Mouse (Mus musculus) neural tube, embryonic 14.5 days (tissue): ENCODE data around the gene Ganc. TPM values are rescaled to one million over a fixed set of nuclear protein-coding genes. Genes with fewer than 3 reads are reported as not detected.

Experiments used
- ATAC-seq: fragments of 200-750 bp; cut with Nextera tagmentation; 2 replicates; pipeline ENCODE4 v1.8.0; 2017; ENCODE audit warnings: low read depth, mild to moderate bottlenecking, moderate TSS enrichment, moderate library complexity
- H3K27ac ChIP-seq: fragments of 300-500 bp; sonication (generic); 2 replicates; pipeline ENCODE4 v1.5.1; 2014; ENCODE audit warnings: low read depth, mild to moderate bottlenecking, control low read depth, low read length, moderate library complexity, mixed read lengths
- H3K27me3 ChIP-seq: fragments of 300-500 bp; sonication (generic); 2 replicates; pipeline ENCODE4 v1.6.1; 2014; ENCODE audit warnings: low read length; ENCODE audit not compliant: control insufficient read depth, insufficient read depth
- H3K36me3 ChIP-seq: fragments of 300-500 bp; sonication (generic); 2 replicates; pipeline ENCODE4 v1.6.1; 2014; ENCODE audit warnings: low read length, mixed read lengths; ENCODE audit not compliant: control insufficient read depth, insufficient read depth
- H3K4me1 ChIP-seq: fragments of 300-500 bp; sonication (generic); 2 replicates; pipeline ENCODE4 v1.6.1; 2014; ENCODE audit warnings: low read length; ENCODE audit not compliant: control insufficient read depth, insufficient read depth
- H3K4me2 ChIP-seq: fragments of 300-500 bp; sonication (generic); 2 replicates; pipeline ENCODE4 v1.6.1; 2014; ENCODE audit warnings: mild to moderate bottlenecking, low read depth, low read length, control low read depth
- H3K4me3 ChIP-seq: fragments of 300-500 bp; sonication (generic); 2 replicates; pipeline ENCODE4 v1.5.1; 2014; ENCODE audit warnings: low read depth, low read length, control low read depth, mixed read lengths
- H3K9ac ChIP-seq: fragments of 300-500 bp; sonication (generic); replicated peaks from 2 replicates; pipeline ENCODE4 v1.6.1; 2014; ENCODE audit warnings: low read depth, mild to moderate bottlenecking, control low read depth, low read length, mixed read lengths
- H3K9me3 ChIP-seq: fragments of 300-500 bp; sonication (generic); 2 replicates; pipeline ENCODE4 v1.6.1; 2016; ENCODE audit warnings: low read length; ENCODE audit not compliant: control insufficient read depth
- WGBS: fragments of 180-500 bp; shearing (Covaris S2); extraction: QIAGEN DNeasy Blood & Tissue Kit; methylation state at CpG from one replicate; pipeline ENCODE4 v1.1.7; 2014; 5-methylcytosine and 5-hydroxymethylcytosine counted together
- polyA plus RNA-seq: library from polyadenylated mRNA; unstranded; fragments of >200 nt; fragmentation: Nextera tagmentation; extraction: Ambion mirVana; gene quantifications from 2 replicates; pipeline ENCODE4 v1.2.1, GENCODE M21; 2014

Gene Ganc
- polyA plus RNA-seq, 1 experiment from 2014 or later, result 10.7 TPM

- no peak overlapping the region for H3K4me3 ChIP-seq
- no peaks in the 10 kb centered on the region for H3K27me3 ChIP-seq
- ATAC-seq, result no peak
- H3K36me3 ChIP-seq, result no peaks in the 10 kb centered on the region
- no peak overlapping the region for H3K9ac ChIP-seq
- H3K27ac ChIP-seq, result no peak overlapping the region
- no peaks in the 10 kb centered on the region for H3K4me1 ChIP-seq
- WGBS, result 56% methylated on average over 3 of the region's 3 CpGs
- H3K4me2 ChIP-seq, result no peak overlapping the region
- H3K9me3 ChIP-seq, result no peaks in the 10 kb centered on the region
These were observed 74.9 kb downstream of the Ganc start for GRCm38 (mm10) chr2:120478600-120478999.

GRCm38 (mm10) chr2:120481921-120482320 lies 78.2 kb downstream of the Ganc start:
- Histone ChIP-seq H3K9ac (no peak overlapping the region), H3K4me1 (no peaks in the 10 kb centered on the region), H3K4me2 (no peak overlapping the region), H3K27me3 (no peaks in the 10 kb centered on the region), H3K36me3 (no peaks in the 10 kb centered on the region), H3K9me3 (no peaks in the 10 kb centered on the region), H3K27ac (no peak overlapping the region), H3K4me3 (no peak overlapping the region)
- 85% methylated on average over 8 of the region's 8 CpGs for WGBS
- no peak for ATAC-seq

- Histone ChIP-seq H3K27me3 (no peaks in the 10 kb centered on the region), H3K4me2 (no peak overlapping the region), H3K9ac (no peak overlapping the region), H3K36me3 (no peaks in the 10 kb centered on the region), H3K9me3 (no peaks in the 10 kb centered on the region), H3K4me3 (no peak overlapping the region), H3K27ac (no peak overlapping the region), H3K4me1 (no peaks in the 10 kb centered on the region)
- ATAC-seq, result no peak
- 77% methylated on average over 8 of the region's 8 CpGs for WGBS
These were observed 79.1 kb downstream of the Ganc start for GRCm38 (mm10) chr2:120482506-120483389.

- ATAC-seq, result no peak
- H3K4me3 ChIP-seq, result no peak overlapping the region
- H3K9ac ChIP-seq, result no peak overlapping the region
- no peaks in the 10 kb centered on the region for H3K4me1 ChIP-seq
- no peak overlapping the region for H3K27ac ChIP-seq
- no peaks in the 10 kb centered on the region for H3K36me3 ChIP-seq
- H3K4me2 ChIP-seq, result no peak overlapping the region
- H3K9me3 ChIP-seq, result no peaks in the 10 kb centered on the region
- WGBS, result 92% methylated on average over 3 of the region's 3 CpGs
- H3K27me3 ChIP-seq, result no peaks in the 10 kb centered on the region
These were observed 80.5 kb downstream of the Ganc start for GRCm38 (mm10) chr2:120484241-120484640.

- no peak overlapping the region for H3K4me3 ChIP-seq
- H3K9me3 ChIP-seq, result no peaks in the 10 kb centered on the region
- no peaks in the 10 kb centered on the region for H3K36me3 ChIP-seq
- no peak overlapping the region for H3K27ac ChIP-seq
- no peaks in the 10 kb centered on the region for H3K4me1 ChIP-seq
- no peak overlapping the region for H3K9ac ChIP-seq
- ATAC-seq, result no peak
- WGBS, result 73% methylated on average over 4 of the region's 4 CpGs
- no peak overlapping the region for H3K4me2 ChIP-seq
- H3K27me3 ChIP-seq, result no peaks in the 10 kb centered on the region
These were observed 89.6 kb downstream of the Ganc start for GRCm38 (mm10) chr2:120493254-120493653.

- Histone ChIP-seq H3K27me3 (no peaks in the 10 kb centered on the region), H3K27ac (no peak overlapping the region), H3K9me3 (no peaks in the 10 kb centered on the region), H3K4me1 (no peaks in the 10 kb centered on the region), H3K9ac (no peak overlapping the region), H3K4me2 (no peak overlapping the region), H3K4me3 (no peak overlapping the region), H3K36me3 (no peaks in the 10 kb centered on the region)
- 74% methylated on average over 3 of the region's 3 CpGs for WGBS
- ATAC-seq, result no peak
These were observed 92.8 kb downstream of the Ganc start for GRCm38 (mm10) chr2:120496511-120496910.

GRCm38 (mm10) chr2:120499971-120500471 lies 96.3 kb downstream of the Ganc start:
- WGBS, result 84% methylated on average over 6 of the region's 6 CpGs
- no peak for ATAC-seq
- no peak overlapping the region for H3K4me3 ChIP-seq

GRCm38 (mm10) chr2:120501136-120501918 lies 97.6 kb downstream of the Ganc start:
- 0 out of 2 replicates have a peak, but pooled peaks cover 4% of the 10 kb centered on the region for H3K36me3 ChIP-seq
- H3K27ac ChIP-seq, result no peak overlapping the region
- no peak overlapping the region for H3K9ac ChIP-seq
- no peaks in the 10 kb centered on the region for H3K27me3 ChIP-seq
- no peaks in the 10 kb centered on the region for H3K4me1 ChIP-seq
- H3K4me2 ChIP-seq, result no peak overlapping the region
- no peaks in the 10 kb centered on the region for H3K9me3 ChIP-seq
- 39% methylated on average over 17 of the region's 17 CpGs for WGBS
- ATAC-seq, result no peak
- no peak overlapping the region for H3K4me3 ChIP-seq

More at GRCm38 (mm10) chr2:120499971-120500471, 96.3 kb downstream of the Ganc start:
- Histone ChIP-seq H3K27ac (no peak overlapping the region), H3K9me3 (no peaks in the 10 kb centered on the region), H3K9ac (no peak overlapping the region), H3K27me3 (no peaks in the 10 kb centered on the region), H3K36me3 (0 out of 2 replicates have a peak, but pooled peaks cover 4% of the 10 kb centered on the region), H3K4me1 (no peaks in the 10 kb centered on the region), H3K4me2 (no peak overlapping the region)
